Mouse (Mus musculus) gastrocnemius, postnatal 4 days (tissue): ENCODE data around the gene Gm17334. TPM values are rescaled to one million over a fixed set of nuclear protein-coding genes. Genes with fewer than 3 reads are reported as not detected.

ENCODE experiments used
- DNase-seq, 2 experiments: peaks; one replicate each; pipeline ENCODE4 v3.0.0; 2021 to 2022; ENCODE audit warnings: low spot score in 2 of 2, mixed read lengths in 2 of 2
- total RNA-seq, 2 experiments: library from RNA; stranded (reverse); gene quantifications; 2 replicates each; pipeline ENCODE4 v1.2.3; 2021

Gene Gm17334
- total RNA-seq, 2 experiments from 2014 or later, result 0.31 to 0.32 TPM

- DNase-seq, result no peak
Observed at GRCm38 (mm10) chr11:53797386-53797920, 24.5 kb upstream of the Gm17334 start.

- DNase-seq, result no peak
Observed at GRCm38 (mm10) chr11:53796409-53797151, 23.6 kb upstream of the Gm17334 start.

GRCm38 (mm10) chr11:53795813-53796212, 22.8 kb upstream of the Gm17334 start:
- no peak for DNase-seq

GRCm38 (mm10) chr11:53794671-53795557, 21.9 kb upstream of the Gm17334 start:
- DNase-seq, result no peak

GRCm38 (mm10) chr11:53794015-53794414, 21.0 kb upstream of the Gm17334 start:
- DNase-seq, result no peak

- peak in 1 of 2 experiments; percentile 48 for DNase-seq
Observed at GRCm38 (mm10) chr11:53792986-53793385, 20.0 kb upstream of the Gm17334 start.

- DNase-seq, result no peak
Observed at GRCm38 (mm10) chr11:53789277-53789676, 16.3 kb upstream of the Gm17334 start.

- DNase-seq, result no peak
Observed at GRCm38 (mm10) chr11:53788196-53788595, 15.2 kb upstream of the Gm17334 start.

GRCm38 (mm10) chr11:53786058-53787031, 13.4 kb upstream of the Gm17334 start:
- DNase-seq, result no peak

- DNase-seq, result no peak
Observed at GRCm38 (mm10) chr11:53785311-53785936, 12.4 kb upstream of the Gm17334 start.

GRCm38 (mm10) chr11:53783288-53783687, 10.3 kb upstream of the Gm17334 start:
- DNase-seq, result no peak

GRCm38 (mm10) chr11:53781964-53782363, 9.0 kb upstream of the Gm17334 start:
- no peak for DNase-seq

GRCm38 (mm10) chr11:53781201-53781775, 8.3 kb upstream of the Gm17334 start:
- no peak for DNase-seq

GRCm38 (mm10) chr11:53780262-53780661, 7.3 kb upstream of the Gm17334 start:
- no peak for DNase-seq

- no peak for DNase-seq
Observed at GRCm38 (mm10) chr11:53779808-53780207, 6.8 kb upstream of the Gm17334 start.

- DNase-seq, result no peak
Observed at GRCm38 (mm10) chr11:53778455-53778854, 5.5 kb upstream of the Gm17334 start.

- DNase-seq, result no peak
Observed at GRCm38 (mm10) chr11:53777736-53778135, 4.7 kb upstream of the Gm17334 start.

- DNase-seq, result no peak
Observed at GRCm38 (mm10) chr11:53774659-53775255, 1.8 kb upstream of the Gm17334 start.

GRCm38 (mm10) chr11:53773641-53774360, 814 bp upstream of the Gm17334 start:
- DNase-seq, result no peak
